Mouse (Mus musculus): ENCODE results near the gene Creb3l1. TPM values are rescaled to one million over a fixed set of nuclear protein-coding genes. Genes with fewer than 3 reads are reported as not detected.

Gene Creb3l1
- polyA plus RNA-seq, 1 experiment from 2014 or later: 3.6 TPM

DNA sequence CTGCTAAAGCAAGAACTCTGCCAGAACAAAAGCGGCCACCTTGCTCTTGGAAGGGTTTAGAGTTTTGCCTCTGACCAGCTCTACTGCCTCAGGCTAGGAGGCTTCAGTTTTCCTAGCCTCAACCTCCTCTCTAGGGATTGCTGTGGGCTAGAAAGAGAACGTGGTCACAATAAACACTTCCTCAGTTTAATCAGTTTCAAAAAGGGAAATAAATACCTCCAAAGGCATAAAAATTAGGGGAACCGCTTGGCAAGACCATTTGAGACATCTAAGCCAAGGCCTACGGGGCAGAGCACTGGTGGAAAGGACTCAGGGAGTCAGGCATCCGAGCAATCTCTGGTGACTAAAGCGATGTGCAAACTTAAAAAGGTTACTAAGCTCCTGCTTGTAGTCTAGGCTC, 68.4 kb downstream of the Creb3l1 start:
- Histone ChIP-seq H3K27ac (no peak overlapping the region), H3K4me3 (replicated peaks; ENCODE audit: low read length) (no peak overlapping the region), H3K27me3 (ENCODE audit: control insufficient read depth, insufficient read depth, low read length) (no peaks in the 10 kb centered on the region), H3K4me1 (replicated peaks; ENCODE audit: control insufficient read depth, insufficient read depth, low read length) (peaks cover 17% of the 10 kb centered on the region; the same call in 1 of the 2 replicates), H3K36me3 (replicated peaks; ENCODE audit: control insufficient read depth, insufficient read depth) (no peaks in the 10 kb centered on the region), H3K4me2 (replicated peaks) (no peak overlapping the region), H3K9ac (no peak overlapping the region), H3K9me3 (ENCODE audit: control insufficient read depth, low read length) (no peaks in the 10 kb centered on the region)
- ATAC-seq (ENCODE audit: low FRiP score) (no peak), DNase-seq (ENCODE audit: low spot score) (no peak)
- WGBS: 88% methylated on average over 6 of the region's 6 CpGs

DNA sequence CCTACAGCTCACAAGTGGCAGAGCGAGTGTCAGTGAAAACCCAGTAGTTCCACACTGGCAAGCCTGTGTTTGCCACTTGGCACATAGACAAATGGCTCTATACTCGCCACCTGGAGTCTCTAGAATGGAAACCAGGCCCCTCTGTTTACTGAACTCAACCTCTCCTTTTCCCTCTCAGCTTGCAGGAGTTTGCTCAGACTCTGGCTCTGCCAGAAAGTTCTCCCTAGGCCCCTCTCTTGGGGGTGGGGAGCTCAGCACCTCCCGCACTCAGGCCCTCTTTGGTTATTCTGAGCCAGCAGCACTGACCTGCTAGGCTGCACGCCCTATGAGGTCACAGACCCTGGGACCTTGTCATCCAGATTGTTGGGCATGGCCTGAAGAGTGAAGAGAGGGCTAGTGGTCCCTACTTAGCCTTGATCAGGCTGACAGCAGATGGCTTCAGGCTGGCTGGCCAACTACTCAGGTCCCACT, 69.1 kb downstream of the Creb3l1 start:
- Histone ChIP-seq H3K27me3 (ENCODE audit: control insufficient read depth, insufficient read depth, low read length) (no peaks in the 10 kb centered on the region), H3K9me3 (ENCODE audit: control insufficient read depth, low read length) (no peaks in the 10 kb centered on the region), H3K4me2 (replicated peaks) (no peak overlapping the region), H3K9ac (no peak overlapping the region), H3K4me3 (replicated peaks; ENCODE audit: low read length) (no peak overlapping the region), H3K36me3 (replicated peaks; ENCODE audit: control insufficient read depth, insufficient read depth) (no peaks in the 10 kb centered on the region), H3K27ac (no peak overlapping the region), H3K4me1 (replicated peaks; ENCODE audit: control insufficient read depth, insufficient read depth, low read length) (peaks cover 23% of the 10 kb centered on the region)
- ATAC-seq (ENCODE audit: low FRiP score) (no peak), DNase-seq (ENCODE audit: low spot score) (no peak)
- WGBS: 81% methylated on average over 4 of the region's 4 CpGs

DNA sequence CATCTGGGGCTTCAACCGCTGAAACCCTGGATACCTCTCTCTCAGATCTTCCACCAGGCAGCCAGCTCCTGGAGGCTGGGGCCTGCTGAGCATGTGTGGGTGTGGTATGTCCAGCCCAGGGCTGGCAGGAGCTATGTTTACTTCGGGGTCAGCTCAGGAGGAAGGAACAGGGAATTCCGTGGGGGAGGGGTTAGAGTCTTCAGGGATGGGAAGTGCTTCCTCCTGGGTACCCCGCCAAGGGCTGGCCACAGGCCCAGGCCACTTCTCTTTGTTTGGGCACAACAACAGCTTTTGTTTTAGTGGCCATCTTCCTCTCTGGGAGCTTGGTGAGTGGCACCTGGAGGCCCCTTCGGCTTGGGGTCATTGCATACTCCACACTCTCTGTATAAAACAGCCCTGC, 70.5 kb downstream of the Creb3l1 start:
- no peak overlapping the region for H3K4me3 ChIP-seq (replicated peaks; ENCODE audit: low read length)
- H3K4me2 ChIP-seq (replicated peaks): no peak overlapping the region
- DNase-seq (ENCODE audit: low spot score): no peak
- H3K27ac ChIP-seq: no peak overlapping the region
- H3K9me3 ChIP-seq (ENCODE audit: control insufficient read depth, low read length): no peaks in the 10 kb centered on the region
- no peaks in the 10 kb centered on the region for H3K27me3 ChIP-seq (ENCODE audit: control insufficient read depth, insufficient read depth, low read length)
- ATAC-seq (ENCODE audit: low FRiP score): no peak
- peaks cover 36% of the 10 kb centered on the region for H3K4me1 ChIP-seq (replicated peaks; ENCODE audit: control insufficient read depth, insufficient read depth, low read length)
- WGBS: 16% methylated on average over 5 of the region's 5 CpGs
- no peaks in the 10 kb centered on the region for H3K36me3 ChIP-seq (replicated peaks; ENCODE audit: control insufficient read depth, insufficient read depth)
- no peak overlapping the region for H3K9ac ChIP-seq

DNA sequence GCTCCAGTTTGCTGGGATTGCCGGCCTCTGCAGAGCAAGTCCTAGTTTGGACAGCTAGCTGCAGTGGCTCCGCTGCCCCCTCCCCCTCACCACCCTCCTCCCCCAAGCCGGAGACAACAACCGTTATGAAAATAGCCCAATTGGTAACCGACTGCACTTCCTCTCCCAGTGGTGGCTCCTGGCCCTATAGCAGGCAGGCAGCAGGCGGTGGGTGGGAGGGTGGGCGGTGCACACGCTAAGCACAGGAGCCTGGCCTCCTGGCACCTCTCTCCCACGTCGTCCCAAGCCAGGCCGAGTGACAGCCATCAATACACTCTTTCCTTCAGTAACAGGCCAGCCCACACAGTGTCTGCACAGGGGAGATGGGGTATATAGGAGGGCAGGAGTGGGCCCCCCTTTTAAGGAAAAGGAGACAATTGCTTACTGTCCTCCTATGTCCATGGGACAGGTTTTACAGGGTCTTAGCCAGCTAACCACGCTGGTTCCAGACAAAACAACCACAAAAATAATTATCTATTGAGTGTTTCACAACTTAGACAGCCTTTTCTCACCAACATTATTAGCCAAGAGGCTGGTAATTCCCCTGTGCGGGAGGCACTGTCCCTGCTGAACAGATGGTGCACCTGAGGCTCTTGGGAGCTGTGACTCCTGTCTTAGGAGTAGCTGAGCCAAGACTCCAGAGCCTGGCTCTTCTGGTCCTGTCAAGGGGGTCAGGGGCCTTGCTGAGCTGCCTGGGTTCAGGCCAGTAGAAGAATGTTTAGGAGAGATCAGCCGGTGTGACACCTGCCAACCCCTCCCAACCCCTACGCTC, 73.8 kb downstream of the Creb3l1 start:
- WGBS: 17% methylated on average over 15 of the region's 15 CpGs
- H3K27ac ChIP-seq: peak overlapping the region; percentile 53
- ATAC-seq (ENCODE audit: low FRiP score) (0 out of 2 replicates have a peak, but pooled peaks have one; percentile 15), DNase-seq (ENCODE audit: low spot score) (no peak)
- H3K9me3 ChIP-seq (ENCODE audit: control insufficient read depth, low read length): no peaks in the 10 kb centered on the region
- H3K4me1 ChIP-seq (replicated peaks; ENCODE audit: control insufficient read depth, insufficient read depth, low read length): peaks cover 42% of the 10 kb centered on the region
- no peak overlapping the region for H3K4me3 ChIP-seq (replicated peaks; ENCODE audit: low read length)
- no peaks in the 10 kb centered on the region for H3K27me3 ChIP-seq (ENCODE audit: control insufficient read depth, insufficient read depth, low read length)
- H3K4me2 ChIP-seq (replicated peaks): peak overlapping the region; percentile 29
- H3K9ac ChIP-seq: peak overlapping the region; percentile 39; the same call in 1 of the 2 replicates
- H3K36me3 ChIP-seq (replicated peaks; ENCODE audit: control insufficient read depth, insufficient read depth): no peaks in the 10 kb centered on the region

DNA sequence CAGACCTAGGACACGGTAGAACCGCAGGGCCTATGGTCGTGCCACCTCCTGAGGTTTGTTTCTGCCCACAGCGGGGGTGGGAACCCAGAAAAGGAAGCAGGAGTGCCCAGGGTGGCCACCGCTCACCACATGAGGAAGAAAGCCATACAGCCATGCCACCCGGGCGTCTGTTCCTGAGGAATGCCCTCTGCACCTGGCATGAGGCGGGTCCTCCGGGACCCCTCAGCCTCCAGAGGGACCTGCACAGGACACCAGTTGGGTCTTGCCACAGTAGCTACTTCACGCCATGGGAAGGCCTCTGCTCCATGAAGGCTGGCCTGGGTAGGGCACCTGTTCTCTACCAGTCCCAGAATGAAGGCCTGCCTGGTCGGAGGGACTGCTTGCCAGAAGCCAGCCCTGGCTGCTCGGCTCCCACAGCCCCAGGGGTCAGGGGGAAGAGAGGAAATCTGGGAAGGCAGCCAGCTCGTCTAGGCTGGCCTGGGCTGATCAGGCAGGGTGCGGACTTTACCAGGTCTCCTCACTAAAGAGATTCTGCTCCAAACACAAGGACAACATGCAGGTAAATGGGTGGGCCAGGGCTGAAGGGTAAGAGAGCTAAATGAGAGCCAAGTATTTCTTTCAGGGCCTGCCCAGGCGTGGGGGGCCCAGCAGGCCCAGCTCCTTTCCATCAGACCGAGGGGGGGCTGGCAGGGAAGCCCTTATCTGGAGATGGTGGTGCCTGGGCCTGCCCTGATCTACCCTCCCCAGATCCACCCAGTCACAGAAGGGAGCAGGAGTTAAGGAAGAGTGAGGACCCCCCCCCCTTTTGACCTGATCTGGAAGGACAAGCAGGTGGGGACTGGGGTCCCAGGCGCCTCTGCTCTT, 74.7 kb downstream of the Creb3l1 start:
- Histone ChIP-seq H3K9ac (peak overlapping the region; percentile 39; the same call in 1 of the 2 replicates), H3K4me3 (replicated peaks; ENCODE audit: low read length) (no peak overlapping the region)

DNA sequence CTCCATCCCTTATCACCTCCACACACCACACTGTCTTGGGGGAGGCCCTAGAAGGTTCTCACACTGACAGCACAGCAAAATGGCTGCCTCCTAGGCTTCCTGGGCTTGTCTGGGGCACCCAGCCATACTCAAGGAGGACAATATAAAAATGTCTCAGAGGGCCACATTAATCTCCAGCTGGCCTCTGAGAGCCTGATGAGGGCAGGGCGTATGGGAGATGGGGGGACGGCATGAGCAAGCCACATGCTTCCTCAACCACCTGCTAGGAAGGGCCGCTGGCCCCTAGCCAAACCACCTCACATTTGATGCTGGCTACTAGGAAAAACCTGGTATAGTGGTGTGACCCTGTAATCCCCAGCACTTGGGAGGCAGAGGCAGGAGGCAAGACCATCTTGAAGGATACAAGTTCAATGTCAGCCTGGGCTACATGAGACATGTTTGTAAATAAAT, 75.5 kb downstream of the Creb3l1 start:
- WGBS: 63% methylated on average over 3 of the region's 3 CpGs
- DNase-seq (ENCODE audit: low spot score): no peak
- no peaks in the 10 kb centered on the region for H3K9me3 ChIP-seq (ENCODE audit: control insufficient read depth, low read length)
- ATAC-seq (ENCODE audit: low FRiP score): no peak
- no peaks in the 10 kb centered on the region for H3K36me3 ChIP-seq (replicated peaks; ENCODE audit: control insufficient read depth, insufficient read depth)
- no peak overlapping the region for H3K27ac ChIP-seq
- H3K4me1 ChIP-seq (replicated peaks; ENCODE audit: control insufficient read depth, insufficient read depth, low read length): peaks cover 40% of the 10 kb centered on the region
- no peak overlapping the region for H3K9ac ChIP-seq
- no peak overlapping the region for H3K4me3 ChIP-seq (replicated peaks; ENCODE audit: low read length)
- no peaks in the 10 kb centered on the region for H3K27me3 ChIP-seq (ENCODE audit: control insufficient read depth, insufficient read depth, low read length)
- no peak overlapping the region for H3K4me2 ChIP-seq (replicated peaks)

More for the DNA sequence above, 74.7 kb downstream of the Creb3l1 start:
- Histone ChIP-seq H3K4me1 (replicated peaks; ENCODE audit: control insufficient read depth, insufficient read depth, low read length) (peaks cover 42% of the 10 kb centered on the region), H3K36me3 (replicated peaks; ENCODE audit: control insufficient read depth, insufficient read depth) (no peaks in the 10 kb centered on the region), H3K27ac (peak overlapping the region; percentile 53), H3K4me2 (replicated peaks) (peak overlapping the region; percentile 29), H3K9me3 (ENCODE audit: control insufficient read depth, low read length) (no peaks in the 10 kb centered on the region), H3K27me3 (ENCODE audit: control insufficient read depth, insufficient read depth, low read length) (no peaks in the 10 kb centered on the region)
- WGBS: 67% methylated on average over 17 of the region's 17 CpGs
- DNase-seq (ENCODE audit: low spot score) (no peak), ATAC-seq (ENCODE audit: low FRiP score) (peak; percentile 13; the same call in 1 of the 2 replicates)

DNA sequence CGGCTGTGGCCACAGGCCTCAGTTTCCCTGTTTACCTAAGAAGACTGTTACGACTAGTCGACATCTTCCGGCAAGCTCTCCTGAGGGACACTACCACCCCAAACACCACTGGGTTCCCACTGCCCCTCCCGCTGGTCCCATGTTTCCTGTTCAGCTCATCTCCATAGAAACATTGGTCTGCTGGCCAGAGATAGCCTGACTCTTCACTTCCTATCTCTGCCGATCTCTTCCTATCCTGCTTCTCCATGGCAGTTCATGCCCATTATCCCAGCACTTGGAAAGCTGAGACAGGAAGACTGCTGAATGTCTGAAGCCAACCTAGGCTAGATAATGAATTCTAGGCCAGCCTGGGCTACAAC, 76.2 kb downstream of the Creb3l1 start:
- no peak overlapping the region for H3K27ac ChIP-seq
- no peak overlapping the region for H3K4me2 ChIP-seq (replicated peaks)
- H3K9ac ChIP-seq: no peak overlapping the region
- H3K27me3 ChIP-seq (ENCODE audit: control insufficient read depth, insufficient read depth, low read length): no peaks in the 10 kb centered on the region
- WGBS: 76% methylated on average over 6 of the region's 6 CpGs
- no peaks in the 10 kb centered on the region for H3K9me3 ChIP-seq (ENCODE audit: control insufficient read depth, low read length)
- ATAC-seq (ENCODE audit: low FRiP score) (no peak), DNase-seq (ENCODE audit: low spot score) (no peak)
- H3K4me1 ChIP-seq (replicated peaks; ENCODE audit: control insufficient read depth, insufficient read depth, low read length): peaks cover 38% of the 10 kb centered on the region
- H3K36me3 ChIP-seq (replicated peaks; ENCODE audit: control insufficient read depth, insufficient read depth): no peaks in the 10 kb centered on the region
- H3K4me3 ChIP-seq (replicated peaks; ENCODE audit: low read length): no peak overlapping the region

DNA sequence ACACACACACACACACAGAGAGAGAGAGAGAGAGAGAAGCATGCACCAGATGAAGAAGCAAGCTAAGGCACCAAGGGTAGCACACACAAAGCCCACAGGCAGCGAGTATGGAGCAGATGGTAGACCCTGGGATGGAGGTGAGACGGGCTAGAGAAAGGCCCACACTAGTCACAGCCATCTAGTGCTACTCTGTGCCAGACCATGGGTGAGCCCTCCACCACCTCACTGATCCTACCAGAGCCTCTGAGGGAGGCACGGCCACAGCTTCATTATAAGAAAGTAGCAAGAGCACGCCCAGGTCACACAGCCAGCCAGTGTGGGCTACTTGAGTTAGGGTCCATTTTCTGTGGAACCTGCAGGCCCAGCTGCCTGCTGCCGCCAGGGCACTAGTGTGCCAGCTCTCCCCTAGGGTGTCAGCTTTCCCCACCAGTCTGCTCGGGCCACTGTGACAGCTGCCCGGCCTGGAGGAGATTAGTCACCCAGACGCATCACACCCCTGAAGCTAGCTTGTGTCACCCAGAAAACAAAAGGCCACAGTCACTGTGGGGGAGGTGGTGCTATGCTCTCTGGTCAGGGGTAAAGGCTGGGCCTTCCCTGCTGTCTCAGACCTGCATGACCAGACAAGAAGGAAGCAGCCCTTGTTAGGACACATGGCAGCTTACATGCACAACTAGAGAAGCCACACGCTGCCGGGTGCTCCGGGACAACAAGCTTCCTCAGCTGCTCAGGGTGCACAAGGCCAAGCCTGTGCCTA, 76.7 kb downstream of the Creb3l1 start:
- DNase-seq (ENCODE audit: low spot score): no peak

More for the DNA sequence above, 76.7 kb downstream of the Creb3l1 start:
- H3K27ac ChIP-seq: peak overlapping the region; percentile 48; the same call in 1 of the 2 replicates
- no peak overlapping the region for H3K4me3 ChIP-seq (replicated peaks; ENCODE audit: low read length)
- H3K4me1 ChIP-seq (replicated peaks; ENCODE audit: control insufficient read depth, insufficient read depth, low read length): peaks cover 38% of the 10 kb centered on the region
- no peak overlapping the region for H3K4me2 ChIP-seq (replicated peaks)
- ATAC-seq (ENCODE audit: low FRiP score): no peak
- H3K27me3 ChIP-seq (ENCODE audit: control insufficient read depth, insufficient read depth, low read length): no peaks in the 10 kb centered on the region
- no peaks in the 10 kb centered on the region for H3K36me3 ChIP-seq (replicated peaks; ENCODE audit: control insufficient read depth, insufficient read depth)
- H3K9me3 ChIP-seq (ENCODE audit: control insufficient read depth, low read length): no peaks in the 10 kb centered on the region
- H3K9ac ChIP-seq: no peak overlapping the region
- 49% methylated on average over 11 of the region's 11 CpGs for WGBS
